ENCODE assay signal across 16 mouse cellular contexts in genomic region chr19:55491126-55492076, GRCm38 (mm10).
DNase-seq lines count a peak whose midpoint lies in the region; ATAC-seq and TF ChIP-seq lines count a peak whose summit lies in the region.
"Had no signal": no experiment of that assay in that cellular context is flagged by ENCODE, and none has a peak within 500 bp of the region (broad histone marks: within the 10 kb centered on the region; RNA-seq: fewer than 3 reads in every experiment).

No protein-coding gene starts in this region.

- no peak for ATAC-seq in liver, embryonic 15.5 days (ENCODE audit: insufficient read depth)
- no peak for ATAC-seq in liver, embryonic 12.5 days
- ATAC-seq in liver, postnatal 0 days = peak; percentile 75
- ATAC-seq in frontal cortex, adult (ENCODE audit: low TSS enrichment) = no peak
- ATAC-seq in megakaryocyte, adult 5-6 weeks (ENCODE audit: poor library complexity, severe bottlenecking) = no peak
- ATAC-seq: forebrain, embryonic 16.5 days had no signal

- peak; percentile 85 for DNase-seq in heart, adult 11 months
- no peak for DNase-seq in heart, adult 18-20 months
- DNase-seq in R1 (ENCODE audit: low read depth, low spot score) = peak; percentile 96
- DNase-seq in liver, postnatal 0 days = no peak
- DNase-seq: cerebellum, adult 18-20 months; gastrocnemius, postnatal 14 days; thymus, postnatal 36 days had no signal

- H3K9ac ChIP-seq in liver, embryonic 15.5 days = no peak overlapping the region
- no peak overlapping the region for H3K9ac ChIP-seq in liver, embryonic 12.5 days
- no peak overlapping the region for H3K9ac ChIP-seq in liver, postnatal 0 days (replicated peaks)
- H3K9ac ChIP-seq: embryonic facial prominence, embryonic 12.5 days; heart, embryonic 12.5 days; limb, embryonic 13.5 days had no signal

- H3K9me3 ChIP-seq in liver, embryonic 15.5 days (replicated peaks) = no peaks in the 10 kb centered on the region
- H3K9me3 ChIP-seq in liver, embryonic 12.5 days (replicated peaks) = no peaks in the 10 kb centered on the region
- H3K9me3 ChIP-seq in liver, postnatal 0 days (ENCODE audit: low read length) = no peaks in the 10 kb centered on the region
- H3K9me3 ChIP-seq: embryonic facial prominence, embryonic 12.5 days; heart, embryonic 12.5 days; limb, embryonic 13.5 days had no signal

- WGBS in liver, embryonic 15.5 days (ENCODE audit: insufficient replicate concordance) = 60% methylated on average over 15 of the region's 15 CpGs
- WGBS in liver, embryonic 12.5 days (ENCODE audit: insufficient replicate concordance) = 66% methylated on average over 15 of the region's 15 CpGs
- 53% methylated on average over 15 of the region's 15 CpGs for WGBS in liver, postnatal 0 days (ENCODE audit: insufficient replicate concordance)

- H3K27me3 ChIP-seq in liver, embryonic 15.5 days = no peaks in the 10 kb centered on the region
- H3K27me3 ChIP-seq in liver, embryonic 12.5 days (replicated peaks) = no peaks in the 10 kb centered on the region
- no peaks in the 10 kb centered on the region for H3K27me3 ChIP-seq in liver, postnatal 0 days (ENCODE audit: insufficient read depth, low read length)
- H3K27me3 ChIP-seq: embryonic facial prominence, embryonic 12.5 days; heart, embryonic 12.5 days had no signal

- no peak overlapping the region for H3K4me3 ChIP-seq in liver, embryonic 15.5 days (replicated peaks)
- H3K4me3 ChIP-seq in liver, embryonic 12.5 days = no peak overlapping the region
- H3K4me3 ChIP-seq in liver, postnatal 0 days (ENCODE audit: low read depth, low read length) = no peak overlapping the region
- H3K4me3 ChIP-seq: embryonic facial prominence, embryonic 12.5 days; heart, embryonic 12.5 days; limb, embryonic 13.5 days had no signal

- peaks cover 15% of the 10 kb centered on the region for H3K4me1 ChIP-seq in liver, embryonic 15.5 days (replicated peaks)
- peaks cover 15% of the 10 kb centered on the region for H3K4me1 ChIP-seq in liver, embryonic 12.5 days
- peaks cover 11% of the 10 kb centered on the region for H3K4me1 ChIP-seq in liver, postnatal 0 days (ENCODE audit: insufficient read depth)
- H3K4me1 ChIP-seq: heart, embryonic 12.5 days had no signal

- peak overlapping the region; percentile 29; the same call in 1 of the 2 replicates for H3K27ac ChIP-seq in liver, embryonic 15.5 days (replicated peaks)
- H3K27ac ChIP-seq in liver, embryonic 12.5 days = no peak overlapping the region
- peak overlapping the region; percentile 32; the same call in 1 of the 2 replicates for H3K27ac ChIP-seq in liver, postnatal 0 days (ENCODE audit: low read depth)
- H3K27ac ChIP-seq: embryonic facial prominence, embryonic 12.5 days; limb, embryonic 13.5 days; macrophage had no signal

- no peak overlapping the region for H3K4me2 ChIP-seq in liver, embryonic 15.5 days
- H3K4me2 ChIP-seq in liver, embryonic 12.5 days = no peak overlapping the region
- 0 out of 2 replicates have a peak overlapping the region, but pooled peaks have one; percentile 16 for H3K4me2 ChIP-seq in liver, postnatal 0 days (ENCODE audit: low read depth, low read length)
- H3K4me2 ChIP-seq: embryonic facial prominence, embryonic 12.5 days; heart, embryonic 12.5 days; limb, embryonic 13.5 days had no signal

- TF ChIP-seq CTCF in liver, postnatal 0 days (IDR thresholded peaks at IDR 0.05; ENCODE audit: low read depth) = no peak

- H3K36me3 ChIP-seq in liver, embryonic 15.5 days (replicated peaks) = no peaks in the 10 kb centered on the region
- H3K36me3 ChIP-seq in liver, embryonic 12.5 days = no peaks in the 10 kb centered on the region
- H3K36me3 ChIP-seq in liver, postnatal 0 days (replicated peaks; ENCODE audit: insufficient read depth, low read length) = no peaks in the 10 kb centered on the region
- H3K36me3 ChIP-seq: embryonic facial prominence, embryonic 12.5 days; heart, embryonic 12.5 days; limb, embryonic 13.5 days had no signal

- no peak for TF ChIP-seq EP300 in liver, postnatal 0 days (IDR thresholded peaks at IDR 0.05; ENCODE audit: low read depth)

Comparison
In these comparisons a context has a peak if more than half of its experiments do, and no peak if none do; other contexts are left out.
1. DNase-seq: peak in heart, adult 11 months (single experiment) and R1 (single experiment); none in heart, adult 18-20 months (0 of 2) and liver, postnatal 0 days (single experiment).